In genomic region chr9:79165596-79165995, GRCm38 (mm10) we compare ENCODE assay signal across 16 mouse cellular contexts.
"Had no signal": no experiment of that assay in that cellular context is flagged by ENCODE, and none has a peak within 500 bp of the region (broad histone marks: within the 10 kb centered on the region; RNA-seq: fewer than 3 reads in every experiment).

No protein-coding gene starts in this region.

- H3K4me3 ChIP-seq: layer of hippocampus, adult 2 months; limb, embryonic 13.5 days; liver, embryonic 15.5 days; midbrain, embryonic 10.5 days; neural tube, embryonic 15.5 days; stomach, embryonic 15.5 days had no signal

- H3K36me3 ChIP-seq: limb, embryonic 13.5 days; liver, embryonic 15.5 days; midbrain, embryonic 10.5 days; neural tube, embryonic 15.5 days; stomach, embryonic 15.5 days had no signal

- H3K27ac ChIP-seq: layer of hippocampus, adult 2 months; limb, embryonic 13.5 days; liver, embryonic 15.5 days; midbrain, embryonic 10.5 days; neural tube, embryonic 15.5 days; stomach, embryonic 15.5 days had no signal

- H3K9ac ChIP-seq: limb, embryonic 13.5 days; liver, embryonic 15.5 days; neural tube, embryonic 15.5 days; stomach, embryonic 15.5 days had no signal

- ATAC-seq: lung, postnatal 0 days; midbrain, embryonic 16.5 days had no signal

- DNase-seq: kidney, adult 18-20 months; kidney, postnatal 10 days; kidney, postnatal 4 days; lung, adult 2 months; lung, postnatal 36 days; thymus, adult 2 months; thymus, postnatal 25 days had no signal

- H3K4me2 ChIP-seq: limb, embryonic 13.5 days; liver, embryonic 11.5 days; liver, embryonic 15.5 days; neural tube, embryonic 15.5 days; stomach, embryonic 15.5 days had no signal

- H3K9me3 ChIP-seq: limb, embryonic 13.5 days; liver, embryonic 15.5 days; midbrain, embryonic 10.5 days; neural tube, embryonic 15.5 days; stomach, embryonic 15.5 days had no signal

- H3K4me1 ChIP-seq: limb, embryonic 13.5 days; liver, embryonic 15.5 days; neural tube, embryonic 15.5 days; stomach, embryonic 15.5 days had no signal

- H3K27me3 ChIP-seq: limb, embryonic 13.5 days; liver, embryonic 15.5 days; neural tube, embryonic 15.5 days; stomach, embryonic 15.5 days had no signal
